Mouse (Mus musculus) cerebellum, postnatal 14 days (tissue): ENCODE measurements around the gene Wfdc9.

ENCODE experiments used
- DNase-seq, 2 experiments: peaks; one replicate each; pipeline ENCODE4 v3.0.0; 2021; ENCODE audit warnings: mixed read lengths in 2 of 2

Gene Wfdc9

GRCm38 (mm10) chr2:164615386-164615785, 41.0 kb downstream of the Wfdc9 start:
- DNase-seq = no peak

- DNase-seq = peak; percentile 16 to 35
These were observed 42.9 kb downstream of the Wfdc9 start, which contains the start of the genes Wfdc6b and Wfdc8 for GRCm38 (mm10) chr2:164613471-164613870. TSS of gene Wfdc6b (plus strand) at chr2:164613522. TSS of gene Wfdc8 (minus strand) at chr2:164613626.

GRCm38 (mm10) chr2:164608781-164609180, 47.6 kb downstream of the Wfdc9 start:
- no peak for DNase-seq

- DNase-seq = no peak
These were observed 52.0 kb downstream of the Wfdc9 start for GRCm38 (mm10) chr2:164604411-164604810.

- no peak for DNase-seq
These were observed 52.9 kb downstream of the Wfdc9 start for GRCm38 (mm10) chr2:164603482-164603881.

- DNase-seq = no peak
These were observed 56.2 kb downstream of the Wfdc9 start for GRCm38 (mm10) chr2:164600179-164600578.
